Mouse (Mus musculus): ENCODE data around the gene Mael. TPM values are rescaled to one million over a fixed set of nuclear protein-coding genes. Genes with fewer than 3 reads are reported as not detected.

Mael gene
- total RNA-seq, 2 experiments from 2014 or later, result not detected

GRCm38 (mm10) chr1:166154162-166155112 is 84.1 kb downstream of the Mael start:
- DNase-seq (ENCODE audit: low spot score in 2 of 2), result peak; percentile 45 to 84

- DNase-seq (ENCODE audit: low spot score in 2 of 2), result peak; percentile 77 to 93
Observed at GRCm38 (mm10) chr1:166153351-166154120, 85.0 kb downstream of the Mael start.

DNA sequence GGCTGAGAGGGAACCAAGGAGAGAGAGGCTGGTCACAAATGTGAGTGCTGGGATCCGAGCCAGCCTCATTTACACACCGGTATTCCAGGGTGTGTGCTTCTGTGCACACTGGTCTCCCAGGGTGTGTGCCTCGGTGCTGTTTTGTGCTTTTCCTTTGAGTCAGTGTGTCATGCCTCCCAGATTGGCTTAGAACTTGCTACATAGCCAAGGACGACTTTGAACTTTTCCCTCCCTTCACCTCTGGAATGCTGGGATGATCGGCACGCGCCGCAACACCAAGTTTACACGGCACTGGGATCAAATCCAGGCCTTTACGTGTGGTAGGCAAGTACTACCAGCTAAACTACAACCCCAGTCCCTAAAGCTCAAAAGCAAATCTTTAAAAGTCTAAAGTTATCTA is 86.5 kb downstream of the Mael start:
- DNase-seq (ENCODE audit: low spot score in 2 of 2), result no peak

- no peak for DNase-seq (ENCODE audit: low spot score in 2 of 2)
Observed at GRCm38 (mm10) chr1:166151341-166151740, 87.2 kb downstream of the Mael start.

Other genes with a start within 250 kb of the Mael start
- 10 to 100 TPM; 14.6 to 18.0 TPM for gene Pou2f1, start 236.1 kb downstream of the Mael start, total RNA-seq (2021)
- gene Dusp27, start 110.8 kb downstream of the Mael start, total RNA-seq (2021), result under 1 TPM; 0.08 to 0.15 TPM
- not detected for gene Gpa33, start 108.5 kb downstream of the Mael start, total RNA-seq (2021)
- 10 to 100 TPM; 70.4 to 71.6 TPM for gene Ildr2, start 15.4 kb upstream of the Mael start, total RNA-seq (2021)
- 10 to 100 TPM; 36.6 to 36.9 TPM for gene Tada1, start 140.3 kb upstream of the Mael start, total RNA-seq (2021)
- gene Pogk, start 171.1 kb upstream of the Mael start, total RNA-seq (2021), result 10 to 100 TPM; 34.9 to 36.0 TPM